Mouse (Mus musculus) hindbrain, embryonic 12.5 days (tissue): Measurements from ENCODE around the gene Creb3l1. TPM values are rescaled to one million over a fixed set of nuclear protein-coding genes. Genes with fewer than 3 reads are reported as not detected.

ENCODE experiments used
- ATAC-seq: fragments of 200-750 bp; cut with Nextera tagmentation; 2 replicates; pipeline ENCODE4 v1.8.0; 2017; ENCODE audit warnings: moderate TSS enrichment; ENCODE audit not compliant: low FRiP score
- H3K27ac ChIP-seq: fragments of 300-500 bp; sonication (generic); 2 replicates; pipeline ENCODE4 v1.5.1; 2016; ENCODE audit warnings: mild to moderate bottlenecking
- H3K27me3 ChIP-seq: fragments of 300-500 bp; sonication (generic); 2 replicates; pipeline ENCODE4 v1.6.1; 2016; ENCODE audit warnings: mild to moderate bottlenecking
- H3K36me3 ChIP-seq: fragments of 300-500 bp; sonication (generic); 2 replicates; pipeline ENCODE4 v1.6.1; 2016; ENCODE audit warnings: mild to moderate bottlenecking
- H3K4me1 ChIP-seq: fragments of 300-500 bp; sonication (generic); 2 replicates; pipeline ENCODE4 v1.6.1; 2016
- H3K4me2 ChIP-seq: fragments of 300-500 bp; sonication (generic); replicated peaks from 2 replicates; pipeline ENCODE4 v1.6.1; 2016; ENCODE audit warnings: mild to moderate bottlenecking
- H3K4me3 ChIP-seq: fragments of 300-500 bp; sonication (generic); 2 replicates; pipeline ENCODE4 v1.5.1; 2016; ENCODE audit warnings: mild to moderate bottlenecking
- H3K9ac ChIP-seq: fragments of 300-500 bp; sonication (generic); 2 replicates; pipeline ENCODE4 v1.6.1; 2016; ENCODE audit warnings: mild to moderate bottlenecking, moderate library complexity
- H3K9me3 ChIP-seq: fragments of 300-500 bp; sonication (generic); replicated peaks from 2 replicates; pipeline ENCODE4 v1.6.1; 2016; ENCODE audit warnings: mild to moderate bottlenecking
- WGBS: fragments of 180-500 bp; shearing (Covaris S2); methylation state at CpG from one replicate; pipeline ENCODE4 v1.1.7; 2016; 5-methylcytosine and 5-hydroxymethylcytosine counted together
- polyA plus RNA-seq: library from polyadenylated mRNA; unstranded; fragments of >200 nt; fragmentation: Nextera tagmentation; extraction: Ambion mirVana; gene quantifications from 2 replicates; pipeline ENCODE4 v1.2.1, GENCODE M21; 2016

Creb3l1 gene
- polyA plus RNA-seq, 1 experiment from 2014 or later, result 2.1 TPM

DNA sequence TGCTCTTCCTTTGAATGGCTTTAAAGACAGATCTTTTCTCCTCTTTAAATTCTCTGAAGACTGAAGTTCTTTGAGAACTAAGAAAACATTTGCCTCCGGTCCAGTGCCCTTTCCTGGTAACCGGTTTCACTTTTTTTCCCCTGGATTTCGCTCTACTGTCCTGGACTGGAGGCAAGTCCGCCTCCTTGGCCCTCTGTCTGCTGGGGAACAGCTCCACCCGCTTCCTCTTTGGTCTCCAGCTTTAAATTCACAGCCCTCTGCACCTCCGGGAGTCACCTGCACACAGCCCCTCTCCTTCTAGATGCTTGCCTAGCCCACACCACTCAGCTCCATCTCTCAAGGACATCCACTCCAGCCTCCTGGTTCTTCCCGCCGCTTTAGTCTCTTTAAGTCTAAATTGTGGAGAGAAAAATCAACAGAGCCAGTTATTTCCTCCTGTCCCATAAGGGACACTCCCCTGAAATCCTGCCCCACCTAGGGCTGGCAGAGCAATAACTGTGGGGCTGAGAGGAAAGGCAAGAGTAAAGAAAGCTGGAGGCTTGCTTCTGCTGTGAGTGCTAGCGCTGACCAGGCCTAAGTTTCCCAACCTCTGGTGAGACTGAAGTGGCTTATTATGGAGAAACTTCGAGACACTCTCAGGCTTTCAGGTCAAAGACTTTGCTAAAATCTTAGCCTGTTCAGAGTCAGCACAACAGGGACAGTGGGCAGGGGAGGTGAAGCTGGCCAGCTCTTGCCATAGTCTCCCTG lies 5.3 kb upstream of the Creb3l1 start:
- H3K4me3 ChIP-seq, result no peak overlapping the region
- WGBS, result 76% methylated on average over 10 of the region's 10 CpGs
- H3K27ac ChIP-seq, result no peak overlapping the region
- H3K9me3 ChIP-seq, result no peaks in the 10 kb centered on the region
- H3K9ac ChIP-seq, result no peak overlapping the region
- H3K4me1 ChIP-seq, result peaks cover 3% of the 10 kb centered on the region; the same call in 1 of the 2 replicates
- H3K4me2 ChIP-seq, result no peak overlapping the region
- no peaks in the 10 kb centered on the region for H3K36me3 ChIP-seq
- no peak for ATAC-seq
- H3K27me3 ChIP-seq, result peaks cover 9% of the 10 kb centered on the region; the same call in 1 of the 2 replicates

- WGBS, result 55% methylated on average over 11 of the region's 11 CpGs
- no peak for ATAC-seq
- Histone ChIP-seq H3K27ac (no peak overlapping the region), H3K27me3 (peaks cover 24% of the 10 kb centered on the region), H3K4me1 (peaks cover 9% of the 10 kb centered on the region), H3K9ac (no peak overlapping the region), H3K9me3 (no peaks in the 10 kb centered on the region), H3K4me3 (no peak overlapping the region), H3K4me2 (no peak overlapping the region), H3K36me3 (no peaks in the 10 kb centered on the region)
These were observed 3.7 kb upstream of the Creb3l1 start for GRCm38 (mm10) chr2:92027811-92028590.

- no peak overlapping the region for H3K9ac ChIP-seq
- peaks cover 41% of the 10 kb centered on the region for H3K27me3 ChIP-seq
- ATAC-seq, result no peak
- no peak overlapping the region for H3K4me2 ChIP-seq
- peaks cover 9% of the 10 kb centered on the region for H3K4me1 ChIP-seq
- 86% methylated on average over 6 of the region's 6 CpGs for WGBS
- no peaks in the 10 kb centered on the region for H3K9me3 ChIP-seq
- H3K27ac ChIP-seq, result no peak overlapping the region
- H3K36me3 ChIP-seq, result no peaks in the 10 kb centered on the region
- H3K4me3 ChIP-seq, result no peak overlapping the region
These were observed 1.7 kb upstream of the Creb3l1 start for GRCm38 (mm10) chr2:92025966-92026365.

DNA sequence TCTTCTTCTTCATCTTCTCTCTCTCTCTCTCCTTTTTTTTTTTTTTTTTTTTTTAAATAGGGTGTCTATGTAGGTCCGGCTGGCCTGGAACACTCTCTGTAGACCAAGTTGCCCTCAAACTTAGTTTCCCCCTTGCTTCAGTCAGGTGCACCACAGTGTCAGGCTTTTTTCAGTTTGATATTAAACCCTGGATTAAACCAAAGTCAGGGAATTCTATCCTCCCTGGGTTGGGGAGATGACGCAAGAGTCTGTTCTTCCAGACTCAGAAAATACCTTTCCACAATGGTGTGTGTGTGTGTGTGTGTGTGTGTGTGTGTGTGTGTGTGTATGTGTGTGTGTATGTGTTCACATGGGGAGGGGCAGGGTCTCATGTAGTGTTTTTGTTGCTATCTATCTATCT lies 900 bp upstream of the Creb3l1 start:
- Histone ChIP-seq H3K27me3 (peaks cover 45% of the 10 kb centered on the region), H3K36me3 (no peaks in the 10 kb centered on the region), H3K4me3 (no peak overlapping the region), H3K27ac (no peak overlapping the region), H3K4me1 (peaks cover 6% of the 10 kb centered on the region; the same call in 1 of the 2 replicates), H3K9me3 (no peaks in the 10 kb centered on the region), H3K9ac (no peak overlapping the region), H3K4me2 (no peak overlapping the region)
- ATAC-seq, result no peak
- WGBS, result 91% methylated on average over 2 of the region's 2 CpGs

GRCm38 (mm10) chr2:92023362-92024273 lies 684 bp downstream of the Creb3l1 start:
- 4% methylated on average over 41 of the region's 56 CpGs for WGBS
- Histone ChIP-seq H3K36me3 (no peaks in the 10 kb centered on the region), H3K27me3 (peaks cover 45% of the 10 kb centered on the region)

DNA sequence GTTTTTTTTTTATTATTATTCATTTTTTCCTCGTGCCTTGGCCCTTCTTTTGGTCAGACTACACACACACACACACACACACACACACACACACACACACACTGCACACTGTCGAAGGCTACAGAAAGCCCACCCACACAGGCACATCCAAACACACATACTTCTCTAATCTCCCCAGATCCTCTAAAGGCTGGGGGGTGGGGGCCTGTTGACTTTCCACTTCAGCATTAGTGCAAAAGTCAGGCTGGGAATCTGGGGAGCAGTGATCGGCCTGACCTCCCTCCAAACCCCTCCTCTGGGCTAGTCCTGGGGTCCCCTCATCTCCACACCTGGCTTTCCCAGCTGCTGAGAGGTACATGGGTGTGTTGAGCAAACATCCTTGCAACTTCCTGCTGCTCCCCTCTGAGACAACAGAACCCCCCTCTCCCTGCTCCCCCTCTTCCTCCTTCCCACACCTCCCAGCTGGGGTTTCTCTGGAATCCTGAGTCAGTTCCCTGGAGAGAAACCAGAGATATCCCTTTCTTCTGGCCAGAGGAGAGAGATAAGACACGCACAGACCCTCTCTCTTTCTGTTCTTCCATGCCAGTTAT lies 3.5 kb downstream of the Creb3l1 start:
- Histone ChIP-seq H3K36me3 (no peaks in the 10 kb centered on the region), H3K27me3 (peaks cover 41% of the 10 kb centered on the region)
- ATAC-seq, result no peak

More at GRCm38 (mm10) chr2:92023362-92024273, 684 bp downstream of the Creb3l1 start:
- H3K4me2 ChIP-seq, result peak overlapping the region; percentile 99
- no peaks in the 10 kb centered on the region for H3K9me3 ChIP-seq
- peak; percentile 29 for ATAC-seq
- H3K4me1 ChIP-seq, result peaks cover 6% of the 10 kb centered on the region; the same call in 1 of the 2 replicates
- no peak overlapping the region for H3K27ac ChIP-seq
- H3K4me3 ChIP-seq, result peak overlapping the region; percentile 65
- peak overlapping the region; percentile 70 for H3K9ac ChIP-seq

DNA sequence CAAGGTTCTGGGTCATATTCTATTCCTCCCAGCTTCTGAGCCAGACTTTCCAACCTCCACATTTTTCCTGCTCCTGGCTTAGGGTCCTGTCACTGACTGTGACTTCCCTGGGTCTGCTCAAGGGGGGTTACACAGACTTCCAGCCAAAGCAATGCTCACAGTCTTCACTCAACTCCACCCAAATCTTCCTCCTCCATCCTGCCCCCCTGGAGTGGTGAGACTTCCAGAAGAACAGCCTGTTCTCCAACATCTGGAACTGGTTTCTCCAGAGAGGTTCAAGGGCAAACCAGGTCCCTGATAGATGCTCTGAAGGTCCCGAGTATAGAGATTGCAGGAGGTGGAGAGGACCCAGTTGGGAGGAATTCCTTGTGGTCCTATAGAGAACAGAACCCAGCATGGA lies 6.9 kb downstream of the Creb3l1 start:
- Histone ChIP-seq H3K9me3 (no peaks in the 10 kb centered on the region), H3K27ac (no peak overlapping the region), H3K36me3 (no peaks in the 10 kb centered on the region), H3K4me2 (no peak overlapping the region), H3K4me1 (peaks cover 16% of the 10 kb centered on the region; the same call in 1 of the 2 replicates), H3K9ac (no peak overlapping the region), H3K27me3 (peaks cover 16% of the 10 kb centered on the region), H3K4me3 (no peak overlapping the region)
- ATAC-seq, result no peak
- WGBS, result 62% methylated on average over 1 of the region's 1 CpGs

More for the DNA sequence above, 3.5 kb downstream of the Creb3l1 start:
- H3K27ac ChIP-seq, result no peak overlapping the region
- no peak overlapping the region for H3K9ac ChIP-seq
- H3K4me2 ChIP-seq, result no peak overlapping the region
- WGBS, result 57% methylated on average over 4 of the region's 4 CpGs
- H3K4me3 ChIP-seq, result no peak overlapping the region
- no peaks in the 10 kb centered on the region for H3K9me3 ChIP-seq
- H3K4me1 ChIP-seq, result peaks cover 14% of the 10 kb centered on the region; the same call in 1 of the 2 replicates

DNA sequence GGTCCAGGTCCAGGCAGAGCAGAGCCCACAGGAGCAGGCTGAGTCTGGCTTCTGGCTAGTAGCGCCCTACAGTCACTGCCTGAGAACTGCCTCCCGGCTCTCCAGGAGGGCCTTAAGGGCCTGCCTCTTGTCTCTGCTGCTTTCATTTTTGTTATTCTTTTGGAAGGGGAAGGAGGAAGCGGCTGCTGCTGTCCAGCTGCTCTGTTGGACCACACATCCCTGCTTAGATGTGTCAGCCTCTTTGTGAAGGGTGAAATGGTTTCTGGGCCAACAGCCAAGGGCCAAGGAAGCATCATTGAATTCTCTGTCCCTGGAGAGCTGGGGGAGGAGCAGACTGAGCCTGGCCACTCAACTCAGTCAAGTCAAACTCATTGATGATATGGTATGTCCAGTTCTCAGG lies 7.3 kb downstream of the Creb3l1 start:
- no peak overlapping the region for H3K4me2 ChIP-seq
- H3K4me3 ChIP-seq, result no peak overlapping the region
- H3K27me3 ChIP-seq, result peaks cover 11% of the 10 kb centered on the region
- H3K36me3 ChIP-seq, result no peaks in the 10 kb centered on the region
- no peak overlapping the region for H3K27ac ChIP-seq
- no peak overlapping the region for H3K9ac ChIP-seq
- WGBS, result 36% methylated on average over 3 of the region's 3 CpGs
- no peak for ATAC-seq
- H3K9me3 ChIP-seq, result no peaks in the 10 kb centered on the region
- H3K4me1 ChIP-seq, result peaks cover 16% of the 10 kb centered on the region; the same call in 1 of the 2 replicates

DNA sequence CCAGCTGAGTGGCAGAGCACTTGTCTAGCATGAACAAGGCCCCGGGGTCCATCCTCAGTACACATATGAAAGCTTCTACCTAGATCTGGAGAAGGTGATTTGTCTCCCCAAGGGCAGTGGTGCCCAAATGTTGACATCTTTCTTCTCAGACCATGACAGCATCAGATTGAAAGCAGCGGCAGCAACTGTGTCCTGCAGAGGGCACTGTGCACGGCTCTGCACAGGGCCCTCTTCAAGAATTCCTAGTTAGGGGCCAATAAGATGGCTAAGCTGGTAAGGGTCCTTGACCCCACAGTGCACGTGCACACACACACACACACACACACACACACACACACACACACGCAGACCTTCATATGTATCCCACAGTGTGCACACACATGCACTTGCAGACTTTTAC lies 9.4 kb downstream of the Creb3l1 start:
- no peaks in the 10 kb centered on the region for H3K36me3 ChIP-seq
- no peak overlapping the region for H3K4me2 ChIP-seq
- H3K27me3 ChIP-seq, result peaks cover 6% of the 10 kb centered on the region
- no peak overlapping the region for H3K4me3 ChIP-seq
- peaks cover 16% of the 10 kb centered on the region; the same call in 1 of the 2 replicates for H3K4me1 ChIP-seq
- 89% methylated on average over 5 of the region's 5 CpGs for WGBS
- no peak overlapping the region for H3K9ac ChIP-seq
- H3K27ac ChIP-seq, result no peak overlapping the region
- ATAC-seq, result no peak
- H3K9me3 ChIP-seq, result no peaks in the 10 kb centered on the region

GRCm38 (mm10) chr2:92014248-92014647 lies 10.1 kb downstream of the Creb3l1 start:
- Histone ChIP-seq H3K9ac (no peak overlapping the region), H3K9me3 (no peaks in the 10 kb centered on the region), H3K27ac (no peak overlapping the region), H3K4me3 (no peak overlapping the region), H3K27me3 (peaks cover 6% of the 10 kb centered on the region), H3K4me2 (no peak overlapping the region), H3K36me3 (no peaks in the 10 kb centered on the region), H3K4me1 (peaks cover 16% of the 10 kb centered on the region; the same call in 1 of the 2 replicates)
- no peak for ATAC-seq
- 81% methylated on average over 6 of the region's 6 CpGs for whole genome bisulfite sequencing

DNA sequence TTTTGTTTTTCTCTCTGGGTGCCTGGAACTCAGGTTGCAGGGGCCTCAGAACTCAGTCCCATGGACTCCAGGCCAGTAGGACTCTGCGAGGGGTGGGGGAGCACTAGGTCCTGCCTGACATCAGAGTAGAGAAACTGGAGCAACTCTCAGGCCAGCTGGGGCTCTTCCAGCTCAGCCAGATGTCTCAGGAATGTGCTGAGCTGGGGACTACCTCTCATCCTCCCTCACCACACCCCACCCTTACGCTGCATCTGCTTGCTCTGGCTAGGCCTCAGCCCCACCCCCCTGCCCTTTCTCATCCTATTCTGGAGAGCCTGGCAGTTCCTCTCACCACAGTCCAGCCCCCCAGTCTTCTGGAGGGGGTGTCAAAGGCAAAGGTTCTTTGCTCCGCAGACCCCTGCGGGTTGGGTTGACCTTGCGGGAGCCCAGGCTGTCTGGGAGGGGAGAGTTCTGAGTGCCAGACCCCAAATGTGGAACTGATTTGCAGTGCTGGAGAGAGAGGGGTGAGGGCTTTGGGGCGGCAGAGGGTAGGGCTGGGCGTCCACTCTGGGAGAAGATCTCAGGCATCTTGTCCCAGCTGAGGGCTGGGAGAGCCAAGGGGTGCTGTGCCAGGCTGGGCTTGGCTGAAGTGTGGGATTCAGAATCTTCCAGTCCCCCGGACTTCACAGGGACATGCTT lies 11.4 kb downstream of the Creb3l1 start:
- Histone ChIP-seq H3K9me3 (no peaks in the 10 kb centered on the region), H3K27me3 (peaks cover 6% of the 10 kb centered on the region), H3K4me2 (no peak overlapping the region), H3K4me3 (no peak overlapping the region), H3K27ac (no peak overlapping the region), H3K9ac (no peak overlapping the region), H3K4me1 (peaks cover 23% of the 10 kb centered on the region), H3K36me3 (no peaks in the 10 kb centered on the region)
- 43% methylated on average over 8 of the region's 8 CpGs for WGBS
- no peak for ATAC-seq
